Mouse (Mus musculus): ENCODE results near the gene 4930519P11Rik.

The 4930519P11Rik gene

GRCm38 (mm10) chr2:154583906-154584872, 29.0 kb downstream of the 4930519P11Rik start:
- DNase-seq (ENCODE audit: low read depth) = peak; percentile 73

DNA sequence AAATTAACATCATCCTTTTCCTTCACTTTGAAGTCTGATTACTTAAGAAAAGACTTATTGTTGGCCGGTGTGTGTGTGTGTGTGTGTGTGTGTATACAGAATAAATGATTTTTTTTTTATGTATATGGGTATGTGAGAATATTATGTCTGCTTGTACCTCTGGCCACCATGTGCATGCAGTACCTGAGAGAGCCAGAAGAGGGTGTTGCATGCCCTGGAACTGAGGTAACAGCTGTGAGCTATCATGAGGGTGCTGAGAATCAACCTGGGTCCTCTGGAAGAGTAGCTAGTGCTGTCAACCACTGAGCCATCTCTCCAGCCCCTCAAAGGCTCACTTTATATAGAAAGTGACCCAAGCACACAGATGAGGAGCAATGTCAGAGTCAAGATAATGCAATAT, 31.8 kb downstream of the 4930519P11Rik start:
- DNase-seq (ENCODE audit: low read depth) = no peak

DNA sequence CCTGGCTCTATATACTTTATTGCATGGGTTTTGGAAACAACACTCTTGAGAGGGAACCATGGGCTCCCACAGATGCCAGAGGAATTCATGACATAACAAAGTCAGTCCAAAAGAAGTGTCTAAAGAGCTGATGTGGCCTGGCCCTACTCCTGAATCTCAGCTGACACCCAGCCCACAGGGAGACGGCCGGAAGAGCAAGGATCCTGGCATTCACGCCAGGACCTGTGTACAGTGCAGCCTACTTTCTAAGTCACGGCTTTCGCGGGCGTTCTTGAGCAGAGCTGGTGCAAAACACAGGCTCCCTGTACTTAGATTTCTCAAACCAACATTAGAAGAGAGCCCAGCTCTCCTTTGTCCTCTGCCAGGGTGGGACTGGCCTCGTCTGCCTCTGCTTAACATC, 32.7 kb downstream of the 4930519P11Rik start:
- DNase-seq (ENCODE audit: low read depth) = no peak

GRCm38 (mm10) chr2:154577744-154578067, 35.5 kb downstream of the 4930519P11Rik start:
- no peak for DNase-seq (ENCODE audit: low read depth)

GRCm38 (mm10) chr2:154576876-154577743, 36.1 kb downstream of the 4930519P11Rik start:
- DNase-seq (ENCODE audit: low read depth) = no peak

- peak; percentile 18 for DNase-seq (ENCODE audit: low read depth)
These were observed 39.0 kb downstream of the 4930519P11Rik start for GRCm38 (mm10) chr2:154574271-154574670.

- DNase-seq (ENCODE audit: low read depth) = no peak
These were observed 40.2 kb downstream of the 4930519P11Rik start for GRCm38 (mm10) chr2:154572996-154573395.

DNA sequence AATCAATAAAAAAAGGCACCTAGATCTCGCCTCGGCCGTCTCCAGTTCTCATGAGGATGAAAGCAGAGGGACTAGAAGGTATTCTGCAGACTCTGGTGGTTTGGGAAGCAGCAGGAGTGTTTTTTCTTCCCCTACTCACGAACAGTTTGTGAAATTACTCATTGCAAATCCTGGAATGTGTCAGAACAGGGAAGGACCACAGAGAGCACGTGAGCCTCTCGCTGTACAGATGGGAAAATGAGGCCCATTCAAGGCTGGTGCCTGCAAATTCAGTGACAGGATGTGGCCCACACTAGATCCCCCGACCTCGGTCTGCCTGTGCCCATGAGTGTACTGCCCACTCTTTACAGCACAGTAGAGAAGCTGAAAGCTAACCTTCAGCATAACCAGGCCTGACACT, 41.3 kb downstream of the 4930519P11Rik start:
- no peak for DNase-seq (ENCODE audit: low read depth)

DNA sequence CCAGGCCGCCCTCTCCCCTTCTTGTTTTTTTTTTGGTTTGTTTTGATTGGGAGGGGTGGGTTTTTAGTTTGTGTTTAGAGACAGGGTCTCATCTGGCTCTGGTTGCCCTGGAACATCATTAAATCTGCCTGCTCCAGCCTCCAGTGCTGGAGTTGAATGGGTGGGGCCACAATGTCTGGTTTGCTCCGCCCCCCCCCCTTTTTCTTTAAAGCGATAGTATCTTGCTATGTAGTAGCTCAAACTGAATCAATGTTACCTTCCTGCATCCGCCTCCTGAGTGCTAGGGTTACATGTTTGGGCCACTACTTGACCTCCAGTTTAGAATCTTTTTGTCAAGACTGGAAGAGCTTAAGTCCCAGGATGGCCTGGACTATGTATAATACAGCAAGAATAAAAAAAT, 42.0 kb downstream of the 4930519P11Rik start:
- peak; percentile 70 for DNase-seq (ENCODE audit: low read depth)

- peak; percentile 86 for DNase-seq (ENCODE audit: low read depth)
These were observed 42.6 kb downstream of the 4930519P11Rik start for GRCm38 (mm10) chr2:154570666-154571065.

- DNase-seq (ENCODE audit: low read depth) = peak; percentile 95
These were observed 43.4 kb downstream of the 4930519P11Rik start, which contains the start of gene E2f1 for GRCm38 (mm10) chr2:154569836-154570286. Gene E2f1 (minus strand): TSS chr2:154569892.

GRCm38 (mm10) chr2:154569071-154569748, 44.0 kb downstream of the 4930519P11Rik start:
- peak; percentile 84 for DNase-seq (ENCODE audit: low read depth)

GRCm38 (mm10) chr2:154568329-154569070, 44.7 kb downstream of the 4930519P11Rik start:
- peak; percentile 40 for DNase-seq (ENCODE audit: low read depth)

DNA sequence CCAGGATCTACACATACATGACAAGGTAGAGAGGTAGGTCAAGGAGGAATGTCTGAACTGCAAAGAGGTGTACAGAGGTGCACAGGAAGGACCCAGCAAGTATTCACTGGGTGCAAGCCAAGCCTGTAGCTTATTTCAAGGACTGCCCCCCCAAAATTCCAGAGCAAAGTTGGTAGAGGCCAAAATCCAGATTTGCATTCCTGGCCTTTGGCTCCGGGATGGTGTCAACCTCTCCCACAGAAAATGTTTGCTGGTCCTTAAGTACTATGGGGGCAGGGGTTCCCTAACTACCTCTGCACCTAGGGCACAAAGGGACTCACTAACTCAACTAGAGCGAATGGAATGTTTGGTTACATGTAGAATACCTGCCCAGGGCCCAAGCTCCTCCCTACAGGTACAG, 45.5 kb downstream of the 4930519P11Rik start:
- DNase-seq (ENCODE audit: low read depth) = no peak

- no peak for DNase-seq (ENCODE audit: low read depth)
These were observed 46.6 kb downstream of the 4930519P11Rik start for GRCm38 (mm10) chr2:154566641-154567040.

DNA sequence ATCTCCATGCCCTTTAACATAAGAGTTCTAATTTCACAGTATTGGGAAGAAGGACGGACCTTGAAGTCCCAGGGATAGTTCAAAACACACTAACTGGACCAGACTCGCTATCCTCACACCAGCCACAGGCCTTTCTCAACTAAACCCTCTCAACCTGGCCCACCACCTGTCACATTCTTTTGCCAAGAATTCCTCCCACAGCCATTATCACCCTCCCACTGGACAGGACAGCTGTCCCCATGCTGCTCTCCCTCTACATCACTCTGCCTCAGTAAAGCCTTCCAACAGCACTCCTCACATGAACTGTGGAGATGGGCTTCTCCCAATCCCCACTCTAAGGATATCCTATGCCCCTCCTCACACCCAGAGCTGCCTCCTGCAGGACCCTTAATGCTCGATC, 47.7 kb downstream of the 4930519P11Rik start:
- no peak for DNase-seq (ENCODE audit: low read depth)

- DNase-seq (ENCODE audit: low read depth) = no peak
These were observed 49.5 kb downstream of the 4930519P11Rik start for GRCm38 (mm10) chr2:154563612-154564170.
